Mouse (Mus musculus) liver, postnatal 0 days (tissue): ENCODE data around the gene Epha2.

ENCODE experiments used
- CTCF ChIP-seq: sonication (generic); IDR thresholded peaks from 2 replicates; pipeline ENCODE4 v1.5.1; 2016; ENCODE audit warnings: antibody characterized with exemption, low read depth
- EP300 ChIP-seq: IDR thresholded peaks from 2 replicates; pipeline ENCODE4 v1.6.1; 2016; ENCODE audit warnings: antibody characterized with exemption, low read depth, mild to moderate bottlenecking

DNA sequence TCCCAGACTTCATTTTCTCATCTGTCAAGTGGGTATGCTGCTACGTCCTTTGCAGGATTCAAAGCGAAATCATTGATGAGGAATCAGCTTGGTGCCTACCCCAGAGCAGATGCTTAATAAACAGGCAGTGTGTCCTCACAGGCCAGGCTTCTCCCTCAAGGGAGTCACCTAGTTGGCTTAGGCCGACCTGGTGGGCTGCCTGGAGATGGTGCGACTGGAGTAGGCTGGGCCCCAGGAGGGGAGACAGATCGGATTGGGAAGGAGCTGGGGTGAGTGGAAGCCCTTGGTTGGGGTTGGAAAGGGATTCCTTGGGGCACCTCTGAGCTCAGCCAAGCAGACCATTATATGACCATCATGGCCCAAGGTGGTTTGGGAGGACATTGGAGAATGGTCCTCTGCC is 71.4 kb downstream of the Epha2 start:
- TF ChIP-seq CTCF (no peak), EP300 (no peak)
